Mouse (Mus musculus) kidney, adult 2 months (tissue): ENCODE data around the gene Lgals2.

ENCODE experiments used
- CTCF ChIP-seq: fragments of 200-500 bp; conservative IDR thresholded peaks from 2 replicates; pipeline ENCODE4 v1.5.1; 2011; ENCODE audit warnings: low read depth, mild to moderate bottlenecking, control low read depth, low read length, moderate library complexity, mixed read lengths; ENCODE audit not compliant: insufficient read depth, insufficient read length
- POLR2A ChIP-seq: fragments of 200-500 bp; IDR thresholded peaks from one replicate; pipeline ENCODE4 v1.6.1; 2011; ENCODE audit warnings: low read depth, low read length, control low read depth

- TF ChIP-seq POLR2A (no peak), CTCF (no peak)
These were observed 19.7 kb upstream of the Lgals2 start for GRCm38 (mm10) chr15:78874989-78875388.
